Mouse (Mus musculus): Measurements from ENCODE around the gene Adgrl1. TPM values are rescaled to one million over a fixed set of nuclear protein-coding genes. Genes with fewer than 3 reads are reported as not detected.
A peak's percentile ranks its signal among the peaks of the same experiment; 100 is the strongest.

Adgrl1 gene
- polyA plus RNA-seq, 1 experiment from 2014 or later = 7.1 TPM

- WGBS = 23% methylated on average over 13 of the region's 13 CpGs
- H3K4me2 ChIP-seq = peak overlapping the region; percentile 26
- peak overlapping the region; percentile 9; the same call in 1 of the 2 replicates for H3K9ac ChIP-seq
- no peaks in the 10 kb centered on the region for H3K9me3 ChIP-seq (replicated peaks)
- H3K27ac ChIP-seq = peak overlapping the region; percentile 43
- H3K4me1 ChIP-seq (replicated peaks) = peaks cover 66% of the 10 kb centered on the region
- 0 out of 2 replicates have a peak, but pooled peaks cover 4% of the 10 kb centered on the region for H3K36me3 ChIP-seq
- H3K27me3 ChIP-seq = no peaks in the 10 kb centered on the region
- no peak for ATAC-seq (replicated peaks; ENCODE audit: insufficient number of reproducible peaks, insufficient read depth, low FRiP score, low read depth)
- H3K4me3 ChIP-seq = peak overlapping the region; percentile 10; the same call in 1 of the 2 replicates
Measured at GRCm38 (mm10) chr8:83902961-83903666, 3.2 kb downstream of the Adgrl1 start.

GRCm38 (mm10) chr8:83908583-83908982 lies 8.7 kb downstream of the Adgrl1 start:
- Histone ChIP-seq H3K4me3 (no peak overlapping the region), H3K27me3 (no peaks in the 10 kb centered on the region), H3K9me3 (replicated peaks) (no peaks in the 10 kb centered on the region), H3K9ac (no peak overlapping the region), H3K36me3 (0 out of 2 replicates have a peak, but pooled peaks cover 4% of the 10 kb centered on the region), H3K4me2 (no peak overlapping the region), H3K4me1 (replicated peaks) (peaks cover 53% of the 10 kb centered on the region), H3K27ac (no peak overlapping the region)
- WGBS = 62% methylated on average over 6 of the region's 6 CpGs
- no peak for ATAC-seq (replicated peaks; ENCODE audit: insufficient number of reproducible peaks, insufficient read depth, low FRiP score, low read depth)

GRCm38 (mm10) chr8:83909311-83909710 lies 9.4 kb downstream of the Adgrl1 start:
- ATAC-seq (replicated peaks; ENCODE audit: insufficient number of reproducible peaks, insufficient read depth, low FRiP score, low read depth) = 0 out of 2 replicates have a peak, but pooled peaks have one; percentile 5
- 55% methylated on average over 8 of the region's 8 CpGs for WGBS
- Histone ChIP-seq H3K4me2 (no peak overlapping the region), H3K9me3 (replicated peaks) (no peaks in the 10 kb centered on the region), H3K4me3 (no peak overlapping the region), H3K27ac (no peak overlapping the region), H3K27me3 (no peaks in the 10 kb centered on the region), H3K4me1 (replicated peaks) (peaks cover 52% of the 10 kb centered on the region), H3K36me3 (0 out of 2 replicates have a peak, but pooled peaks cover 4% of the 10 kb centered on the region), H3K9ac (no peak overlapping the region)

GRCm38 (mm10) chr8:83911809-83912731 lies 12.2 kb downstream of the Adgrl1 start:
- no peak overlapping the region for H3K4me2 ChIP-seq
- no peaks in the 10 kb centered on the region for H3K36me3 ChIP-seq
- ATAC-seq (replicated peaks; ENCODE audit: insufficient number of reproducible peaks, insufficient read depth, low FRiP score, low read depth) = no peak
- no peak overlapping the region for H3K9ac ChIP-seq
- no peaks in the 10 kb centered on the region for H3K9me3 ChIP-seq (replicated peaks)
- no peak overlapping the region for H3K4me3 ChIP-seq
- H3K4me1 ChIP-seq (replicated peaks) = peaks cover 60% of the 10 kb centered on the region
- no peaks in the 10 kb centered on the region for H3K27me3 ChIP-seq
- 59% methylated on average over 5 of the region's 5 CpGs for WGBS
- peak overlapping the region; percentile 11; the same call in 1 of the 2 replicates for H3K27ac ChIP-seq

GRCm38 (mm10) chr8:83914232-83914631 lies 14.3 kb downstream of the Adgrl1 start:
- Histone ChIP-seq H3K9ac (no peak overlapping the region), H3K36me3 (0 out of 2 replicates have a peak, but pooled peaks cover under 1% of the 10 kb centered on the region), H3K27me3 (no peaks in the 10 kb centered on the region), H3K4me2 (no peak overlapping the region), H3K9me3 (replicated peaks) (no peaks in the 10 kb centered on the region), H3K4me3 (no peak overlapping the region), H3K4me1 (replicated peaks) (peaks cover 53% of the 10 kb centered on the region), H3K27ac (no peak overlapping the region)
- no peak for ATAC-seq (replicated peaks; ENCODE audit: insufficient number of reproducible peaks, insufficient read depth, low FRiP score, low read depth)
- 80% methylated on average over 3 of the region's 3 CpGs for WGBS

GRCm38 (mm10) chr8:83914860-83915259 lies 15.0 kb downstream of the Adgrl1 start:
- Histone ChIP-seq H3K9ac (no peak overlapping the region), H3K4me3 (no peak overlapping the region), H3K27ac (no peak overlapping the region), H3K27me3 (no peaks in the 10 kb centered on the region), H3K9me3 (replicated peaks) (no peaks in the 10 kb centered on the region), H3K4me2 (no peak overlapping the region), H3K36me3 (peaks cover 7% of the 10 kb centered on the region; the same call in 1 of the 2 replicates), H3K4me1 (replicated peaks) (peaks cover 50% of the 10 kb centered on the region)
- ATAC-seq (replicated peaks; ENCODE audit: insufficient number of reproducible peaks, insufficient read depth, low FRiP score, low read depth) = no peak
- 35% methylated on average over 5 of the region's 5 CpGs for WGBS

- Histone ChIP-seq H3K4me1 (replicated peaks) (peaks cover 44% of the 10 kb centered on the region), H3K27me3 (no peaks in the 10 kb centered on the region), H3K27ac (peak overlapping the region; percentile 14; the same call in 1 of the 2 replicates), H3K36me3 (peaks cover 12% of the 10 kb centered on the region; the same call in 1 of the 2 replicates), H3K4me3 (no peak overlapping the region), H3K4me2 (no peak overlapping the region), H3K9me3 (replicated peaks) (no peaks in the 10 kb centered on the region), H3K9ac (no peak overlapping the region; the same call in 1 of the 2 replicates)
- no peak for ATAC-seq (replicated peaks; ENCODE audit: insufficient number of reproducible peaks, insufficient read depth, low FRiP score, low read depth)
- WGBS = 31% methylated on average over 5 of the region's 5 CpGs
Measured at GRCm38 (mm10) chr8:83916015-83916414, 16.1 kb downstream of the Adgrl1 start.

GRCm38 (mm10) chr8:83917566-83917965 lies 17.7 kb downstream of the Adgrl1 start:
- no peak overlapping the region for H3K4me2 ChIP-seq
- 66% methylated on average over 6 of the region's 6 CpGs for WGBS
- peaks cover 32% of the 10 kb centered on the region for H3K4me1 ChIP-seq (replicated peaks)
- H3K9ac ChIP-seq = no peak overlapping the region
- no peak for ATAC-seq (replicated peaks; ENCODE audit: insufficient number of reproducible peaks, insufficient read depth, low FRiP score, low read depth)
- no peaks in the 10 kb centered on the region for H3K9me3 ChIP-seq (replicated peaks)
- H3K36me3 ChIP-seq = peaks cover 18% of the 10 kb centered on the region; the same call in 1 of the 2 replicates
- H3K27me3 ChIP-seq = no peaks in the 10 kb centered on the region
- H3K4me3 ChIP-seq = no peak overlapping the region
- 0 out of 2 replicates have a peak overlapping the region, but pooled peaks have one; percentile 1 for H3K27ac ChIP-seq

- WGBS = 73% methylated on average over 3 of the region's 3 CpGs
- no peak for ATAC-seq (replicated peaks; ENCODE audit: insufficient number of reproducible peaks, insufficient read depth, low FRiP score, low read depth)
- H3K36me3 ChIP-seq = peaks cover 33% of the 10 kb centered on the region; the same call in 1 of the 2 replicates
Measured at GRCm38 (mm10) chr8:83921558-83921957, 21.7 kb downstream of the Adgrl1 start.

GRCm38 (mm10) chr8:83922727-83923126 lies 22.8 kb downstream of the Adgrl1 start:
- H3K27me3 ChIP-seq = no peaks in the 10 kb centered on the region

More at GRCm38 (mm10) chr8:83921558-83921957, 21.7 kb downstream of the Adgrl1 start:
- H3K27ac ChIP-seq = no peak overlapping the region
- no peak overlapping the region for H3K4me3 ChIP-seq
- peaks cover 7% of the 10 kb centered on the region; the same call in 1 of the 2 replicates for H3K4me1 ChIP-seq (replicated peaks)
- H3K4me2 ChIP-seq = no peak overlapping the region
- no peak overlapping the region for H3K9ac ChIP-seq
- H3K27me3 ChIP-seq = no peaks in the 10 kb centered on the region
- H3K9me3 ChIP-seq (replicated peaks) = no peaks in the 10 kb centered on the region

GRCm38 (mm10) chr8:83924585-83924984 lies 24.7 kb downstream of the Adgrl1 start:
- H3K9me3 ChIP-seq (replicated peaks) = no peaks in the 10 kb centered on the region
- no peak overlapping the region for H3K4me2 ChIP-seq
- WGBS = 88% methylated on average over 5 of the region's 5 CpGs
- H3K27ac ChIP-seq = no peak overlapping the region
- H3K36me3 ChIP-seq = peaks cover 29% of the 10 kb centered on the region; the same call in 1 of the 2 replicates
- no peak overlapping the region for H3K4me3 ChIP-seq
- no peak for ATAC-seq (replicated peaks; ENCODE audit: insufficient number of reproducible peaks, insufficient read depth, low FRiP score, low read depth)
- no peak overlapping the region for H3K9ac ChIP-seq
- H3K4me1 ChIP-seq (replicated peaks) = no peaks in the 10 kb centered on the region
- H3K27me3 ChIP-seq = no peaks in the 10 kb centered on the region

More at GRCm38 (mm10) chr8:83922727-83923126, 22.8 kb downstream of the Adgrl1 start:
- H3K9me3 ChIP-seq (replicated peaks) = no peaks in the 10 kb centered on the region
- no peak for ATAC-seq (replicated peaks; ENCODE audit: insufficient number of reproducible peaks, insufficient read depth, low FRiP score, low read depth)
- H3K9ac ChIP-seq = no peak overlapping the region
- H3K4me2 ChIP-seq = no peak overlapping the region
- H3K27ac ChIP-seq = no peak overlapping the region
- peaks cover 33% of the 10 kb centered on the region; the same call in 1 of the 2 replicates for H3K36me3 ChIP-seq
- H3K4me3 ChIP-seq = no peak overlapping the region
- WGBS = 85% methylated on average over 8 of the region's 8 CpGs
- H3K4me1 ChIP-seq (replicated peaks) = 0 out of 2 replicates have a peak, but pooled peaks cover 4% of the 10 kb centered on the region
